Mouse (Mus musculus) stomach, postnatal 0 days (tissue): ENCODE data around the gene Vmn1r1. TPM values are rescaled to one million over a fixed set of nuclear protein-coding genes. Genes with fewer than 3 reads are reported as not detected.

ENCODE experiments used
- ATAC-seq: fragments of 200-750 bp; cut with Nextera tagmentation; 2 replicates; pipeline ENCODE4 v1.8.0; 2017; ENCODE audit not compliant: low FRiP score, low TSS enrichment
- DNase-seq: peaks from one replicate; pipeline ENCODE4 v3.0.0-alpha.2; 2016; ENCODE audit warnings: low spot score
- H3K27ac ChIP-seq: fragments of 300-500 bp; sonication (generic); replicated peaks from 2 replicates; pipeline ENCODE4 v1.5.1; 2014; ENCODE audit warnings: mild to moderate bottlenecking, control low read depth
- H3K27me3 ChIP-seq: fragments of 300-500 bp; sonication (generic); 2 replicates; pipeline ENCODE4 v1.6.1; 2014; ENCODE audit warnings: low read length; ENCODE audit not compliant: control insufficient read depth, insufficient read depth
- H3K36me3 ChIP-seq: fragments of 300-500 bp; sonication (generic); 2 replicates; pipeline ENCODE4 v1.6.1; 2014; ENCODE audit warnings: low read length, mixed read lengths; ENCODE audit not compliant: control insufficient read depth, insufficient read depth
- H3K4me1 ChIP-seq: fragments of 300-500 bp; sonication (generic); replicated peaks from 2 replicates; pipeline ENCODE4 v1.6.1; 2014; ENCODE audit warnings: antibody characterized with exemption; ENCODE audit not compliant: control insufficient read depth, insufficient read depth
- H3K4me2 ChIP-seq: fragments of 300-500 bp; sonication (generic); replicated peaks from 2 replicates; pipeline ENCODE4 v1.6.1; 2014; ENCODE audit warnings: low read depth, mild to moderate bottlenecking, control low read depth, moderate library complexity
- H3K4me3 ChIP-seq: fragments of 300-500 bp; sonication (generic); 2 replicates; pipeline ENCODE4 v1.5.1; 2014; ENCODE audit warnings: low read depth, low read length, control low read depth
- H3K9ac ChIP-seq: fragments of 300-500 bp; sonication (generic); 2 replicates; pipeline ENCODE4 v1.6.1; 2014; ENCODE audit warnings: mild to moderate bottlenecking, low read length, control low read depth, mixed read lengths
- H3K9me3 ChIP-seq: fragments of 300-500 bp; sonication (generic); 2 replicates; pipeline ENCODE4 v1.6.1; 2016; ENCODE audit warnings: low read length; ENCODE audit not compliant: control insufficient read depth
- CTCF ChIP-seq: IDR thresholded peaks from 2 replicates; pipeline ENCODE4 v1.5.1; 2016; ENCODE audit warnings: antibody characterized with exemption, low read depth, mild to moderate bottlenecking, moderate library complexity
- EP300 ChIP-seq: optimal IDR thresholded peaks from 2 replicates; pipeline ENCODE3; 2016; ENCODE audit warnings: antibody characterized with exemption
- WGBS: fragments of 180-500 bp; shearing (Covaris S2); extraction: QIAGEN DNeasy Blood & Tissue Kit; methylation state at CpG from one replicate; pipeline ENCODE4 v1.1.7; 2014; 5-methylcytosine and 5-hydroxymethylcytosine counted together
- polyA plus RNA-seq: library from polyadenylated mRNA; unstranded; fragments of >200 nt; fragmentation: Nextera tagmentation; extraction: Ambion mirVana; gene quantifications from 2 replicates; pipeline ENCODE4 v1.2.1, GENCODE M21; 2015

The Vmn1r1 gene
- polyA plus RNA-seq, 1 experiment from 2014 or later = not detected

DNA sequence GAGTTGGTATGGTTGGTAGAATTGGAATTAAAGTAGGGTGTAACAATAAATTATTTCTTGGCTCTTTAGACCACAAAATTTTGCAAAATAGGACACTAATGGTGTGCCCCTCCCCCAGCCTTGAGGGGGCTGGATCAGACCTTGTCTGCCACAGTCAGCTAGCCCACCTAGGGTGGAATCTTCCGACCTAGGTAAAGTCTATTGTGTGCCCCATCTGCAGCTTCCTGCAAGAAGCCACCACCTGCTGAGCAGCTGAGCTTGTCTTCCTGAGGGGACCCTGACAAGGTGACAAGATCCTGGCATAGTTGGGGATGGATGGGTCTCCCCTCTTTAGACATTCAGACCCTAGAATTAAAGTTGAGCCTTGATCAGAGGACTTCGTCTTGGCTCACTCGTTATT lies 4.7 kb downstream of the Vmn1r1 start:
- DNase-seq = no peak
- H3K4me2 ChIP-seq = no peak overlapping the region
- H3K9ac ChIP-seq = no peak overlapping the region
- H3K9me3 ChIP-seq = no peaks in the 10 kb centered on the region
- H3K4me1 ChIP-seq = no peaks in the 10 kb centered on the region
- no peak overlapping the region for H3K4me3 ChIP-seq
- no peaks in the 10 kb centered on the region for H3K27me3 ChIP-seq
- H3K27ac ChIP-seq = no peak overlapping the region
- ATAC-seq = no peak
- H3K36me3 ChIP-seq = no peaks in the 10 kb centered on the region
- TF ChIP-seq EP300 = no peak
- no peak for TF ChIP-seq CTCF
- WGBS = 82% methylated on average over 3 of the region's 3 CpGs

DNA sequence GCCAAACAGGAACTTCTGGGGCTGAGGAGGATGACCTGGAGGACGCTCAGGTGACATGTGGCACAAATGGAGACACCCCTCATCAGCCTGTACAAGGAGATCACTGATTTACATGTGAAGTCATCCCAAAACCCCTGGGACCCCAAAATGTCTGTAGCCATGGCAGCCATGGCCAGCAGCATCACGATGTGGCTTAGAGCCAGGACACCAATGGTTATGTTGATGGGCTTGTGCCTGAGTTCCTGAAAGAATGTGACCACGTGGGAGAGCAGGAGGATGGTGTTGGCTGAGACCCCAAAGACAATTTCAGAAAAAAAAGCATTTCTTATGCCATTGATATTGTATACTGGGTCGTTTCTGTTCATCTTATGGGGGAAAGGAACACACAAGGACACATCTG lies 6.6 kb downstream of the Vmn1r1 start:
- no peak for TF ChIP-seq EP300
- no peak for TF ChIP-seq CTCF
- ATAC-seq = no peak
- Histone ChIP-seq H3K4me1 (no peaks in the 10 kb centered on the region), H3K27me3 (no peaks in the 10 kb centered on the region), H3K4me3 (no peak overlapping the region), H3K27ac (no peak overlapping the region), H3K36me3 (no peaks in the 10 kb centered on the region), H3K9ac (no peak overlapping the region), H3K4me2 (no peak overlapping the region), H3K9me3 (no peaks in the 10 kb centered on the region)
- 65% methylated on average over 4 of the region's 4 CpGs for WGBS
- no peak for DNase-seq

DNA sequence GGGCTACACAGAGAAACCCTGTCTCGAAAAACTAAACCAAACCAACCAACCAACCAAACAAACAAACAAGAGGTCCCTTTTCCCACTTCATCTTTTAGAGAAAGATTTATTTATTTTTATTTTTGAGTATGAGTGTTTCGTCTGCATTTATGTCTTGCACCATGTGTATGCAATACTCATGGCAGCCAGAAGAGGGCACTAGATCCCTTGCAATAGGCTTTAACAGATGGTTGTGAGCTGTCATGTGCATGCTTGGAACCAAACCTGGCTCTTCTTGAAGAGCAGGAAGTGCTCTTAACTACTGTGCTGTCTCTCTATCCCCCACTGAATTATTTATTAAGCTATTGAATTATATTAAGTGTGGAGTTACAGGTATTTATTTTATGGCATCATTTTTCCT lies 14.3 kb downstream of the Vmn1r1 start:
- DNase-seq (peak; percentile 30), ATAC-seq (no peak)
- Histone ChIP-seq H3K27me3 (no peaks in the 10 kb centered on the region), H3K36me3 (no peaks in the 10 kb centered on the region), H3K4me2 (no peak overlapping the region), H3K9me3 (no peaks in the 10 kb centered on the region), H3K4me3 (no peak overlapping the region), H3K9ac (no peak overlapping the region), H3K4me1 (no peaks in the 10 kb centered on the region), H3K27ac (no peak overlapping the region)
- 91% methylated on average over 2 of the region's 2 CpGs for WGBS
- TF ChIP-seq CTCF (peak; percentile 74), EP300 (no peak)

DNA sequence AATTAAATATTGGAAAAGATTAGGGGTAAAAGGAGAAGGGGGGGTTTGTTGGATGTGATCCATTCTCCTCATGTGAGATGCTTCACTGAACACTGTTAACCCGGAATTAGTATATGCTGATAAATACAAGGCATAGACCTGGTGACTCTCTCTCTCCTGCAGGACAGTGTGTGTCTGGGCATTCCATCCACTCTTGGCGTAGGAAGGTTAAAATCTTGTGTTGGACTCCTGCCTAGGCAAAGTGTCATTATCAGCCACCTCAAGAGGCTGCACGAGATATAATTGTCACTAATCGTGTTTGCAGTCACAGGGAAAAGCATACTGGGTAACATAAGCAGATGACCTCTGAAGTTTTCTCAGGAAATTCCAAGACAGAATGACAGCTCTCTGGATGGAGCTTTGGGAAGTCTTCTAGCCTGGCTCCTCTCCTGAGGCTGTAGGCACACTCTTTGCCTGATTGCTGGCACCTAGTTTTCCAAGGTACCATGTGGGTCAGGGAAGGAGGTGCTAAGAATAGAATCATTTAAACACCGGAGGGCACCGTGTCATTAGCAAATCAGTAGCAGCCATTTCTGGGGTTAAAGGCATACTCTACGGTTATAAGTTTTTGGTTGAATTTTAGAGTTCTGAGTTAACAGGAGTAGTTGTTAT lies 15.3 kb downstream of the Vmn1r1 start:
- no peaks in the 10 kb centered on the region for H3K9me3 ChIP-seq
- H3K4me1 ChIP-seq = no peaks in the 10 kb centered on the region
- no peak for TF ChIP-seq EP300
- no peak for TF ChIP-seq CTCF
- no peak overlapping the region for H3K27ac ChIP-seq
- H3K4me3 ChIP-seq = no peak overlapping the region
- no peak overlapping the region for H3K9ac ChIP-seq
- no peak for ATAC-seq
- 52% methylated on average over 7 of the region's 7 CpGs for WGBS
- H3K4me2 ChIP-seq = no peak overlapping the region
- peak; percentile 10 for DNase-seq
- H3K36me3 ChIP-seq = no peaks in the 10 kb centered on the region
- H3K27me3 ChIP-seq = no peaks in the 10 kb centered on the region

DNA sequence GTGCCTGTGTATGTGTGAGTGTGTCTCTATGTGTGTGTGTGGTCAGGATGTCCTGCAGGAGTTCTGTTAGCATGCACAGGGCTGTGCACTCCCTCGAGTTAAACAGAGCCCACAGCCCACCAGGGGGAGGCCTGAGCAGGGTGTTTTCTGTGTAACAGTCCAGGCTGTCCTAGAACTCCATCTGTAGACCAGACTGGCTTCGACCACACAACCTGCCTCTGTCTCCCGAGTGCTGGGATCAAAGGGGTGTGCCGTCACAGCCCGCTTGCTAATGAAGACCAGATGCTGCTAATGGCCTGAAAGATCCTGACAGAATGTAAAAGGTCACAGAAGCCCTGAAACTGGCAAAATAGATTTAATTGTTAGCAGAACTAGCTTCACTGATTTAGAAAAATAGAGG lies 18.7 kb downstream of the Vmn1r1 start:
- DNase-seq (peak; percentile 7), ATAC-seq (no peak)
- Histone ChIP-seq H3K4me3 (no peak overlapping the region), H3K27me3 (no peaks in the 10 kb centered on the region), H3K27ac (no peak overlapping the region), H3K4me2 (no peak overlapping the region), H3K9me3 (no peaks in the 10 kb centered on the region), H3K36me3 (no peaks in the 10 kb centered on the region), H3K9ac (no peak overlapping the region), H3K4me1 (no peaks in the 10 kb centered on the region)
- 48% methylated on average over 5 of the region's 5 CpGs for WGBS
- no peak for TF ChIP-seq EP300
- TF ChIP-seq CTCF = no peak

DNA sequence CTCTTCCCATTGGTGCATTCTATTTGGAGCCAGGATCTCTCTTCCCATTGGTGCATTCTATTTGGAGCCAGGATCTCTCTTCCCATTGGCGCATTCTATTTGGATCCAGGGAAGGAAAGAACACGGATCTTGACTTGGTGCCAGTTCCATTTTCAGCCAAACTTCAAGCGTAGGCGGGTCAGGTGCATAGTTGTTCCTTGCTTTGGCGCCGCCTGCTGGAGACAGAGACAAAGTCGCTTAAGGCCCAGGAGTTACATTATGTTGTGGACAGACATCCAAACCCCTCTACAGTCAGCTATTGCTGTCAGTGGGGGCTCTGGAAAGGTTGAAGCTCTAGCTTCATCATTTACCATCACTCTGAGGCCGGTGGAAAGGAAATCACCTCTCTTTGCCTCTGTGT lies 21.0 kb downstream of the Vmn1r1 start:
- Histone ChIP-seq H3K9ac (no peak overlapping the region), H3K4me2 (no peak overlapping the region), H3K4me1 (no peaks in the 10 kb centered on the region), H3K27me3 (no peaks in the 10 kb centered on the region), H3K27ac (no peak overlapping the region), H3K36me3 (no peaks in the 10 kb centered on the region), H3K4me3 (no peak overlapping the region), H3K9me3 (no peaks in the 10 kb centered on the region)
- TF ChIP-seq CTCF = peak; percentile 58
- no peak for TF ChIP-seq EP300
- 73% methylated on average over 8 of the region's 8 CpGs for WGBS
- DNase-seq (peak; percentile 41), ATAC-seq (no peak)
